Mouse (Mus musculus): ENCODE measurements around the gene Cacnb4.

The Cacnb4 gene

GRCm38 (mm10) chr2:52651547-52651946, 25.1 kb downstream of the Cacnb4 start:
- DNase-seq (ENCODE audit: low read depth, low spot score), result no peak

- no peak for DNase-seq (ENCODE audit: low read depth, low spot score)
Observed at GRCm38 (mm10) chr2:52647255-52647998, 29.2 kb downstream of the Cacnb4 start.

GRCm38 (mm10) chr2:52643657-52644056, 33.0 kb downstream of the Cacnb4 start:
- DNase-seq (ENCODE audit: low read depth, low spot score), result no peak

GRCm38 (mm10) chr2:52639530-52639875, 37.1 kb downstream of the Cacnb4 start:
- no peak for DNase-seq (ENCODE audit: low read depth, low spot score)

- DNase-seq (ENCODE audit: low read depth, low spot score), result no peak
Observed at GRCm38 (mm10) chr2:52638857-52639529, 37.6 kb downstream of the Cacnb4 start.

GRCm38 (mm10) chr2:52638226-52638625, 38.4 kb downstream of the Cacnb4 start:
- DNase-seq (ENCODE audit: low read depth, low spot score), result no peak

GRCm38 (mm10) chr2:52636051-52636450, 40.6 kb downstream of the Cacnb4 start:
- DNase-seq (ENCODE audit: low read depth, low spot score), result no peak

GRCm38 (mm10) chr2:52635358-52635757, 41.3 kb downstream of the Cacnb4 start:
- DNase-seq (ENCODE audit: low read depth, low spot score), result peak; percentile 31

- DNase-seq (ENCODE audit: low read depth, low spot score), result peak; percentile 49
Observed at GRCm38 (mm10) chr2:52632880-52633279, 43.8 kb downstream of the Cacnb4 start.

- DNase-seq (ENCODE audit: low read depth, low spot score), result no peak
Observed at GRCm38 (mm10) chr2:52628186-52628585, 48.4 kb downstream of the Cacnb4 start.

GRCm38 (mm10) chr2:52626266-52626665, 50.4 kb downstream of the Cacnb4 start:
- no peak for DNase-seq (ENCODE audit: low read depth, low spot score)

- no peak for DNase-seq (ENCODE audit: low read depth, low spot score)
Observed at GRCm38 (mm10) chr2:52625731-52626130, 50.9 kb downstream of the Cacnb4 start.

- no peak for DNase-seq (ENCODE audit: low read depth, low spot score)
Observed at GRCm38 (mm10) chr2:52623921-52624404, 52.7 kb downstream of the Cacnb4 start.

- DNase-seq (ENCODE audit: low read depth, low spot score), result no peak
Observed at GRCm38 (mm10) chr2:52623461-52623860, 53.2 kb downstream of the Cacnb4 start.

GRCm38 (mm10) chr2:52622616-52623015, 54.0 kb downstream of the Cacnb4 start:
- DNase-seq (ENCODE audit: low read depth, low spot score), result no peak

- DNase-seq (ENCODE audit: low read depth, low spot score), result no peak
Observed at GRCm38 (mm10) chr2:52619406-52619974, 57.1 kb downstream of the Cacnb4 start.

GRCm38 (mm10) chr2:52618804-52619203, 57.8 kb downstream of the Cacnb4 start:
- DNase-seq (ENCODE audit: low read depth, low spot score), result no peak

GRCm38 (mm10) chr2:52615429-52615828, 61.2 kb downstream of the Cacnb4 start:
- DNase-seq (ENCODE audit: low read depth, low spot score), result no peak

- no peak for DNase-seq (ENCODE audit: low read depth, low spot score)
Observed at GRCm38 (mm10) chr2:52613888-52614287, 62.7 kb downstream of the Cacnb4 start.

- DNase-seq (ENCODE audit: low read depth, low spot score), result no peak
Observed at GRCm38 (mm10) chr2:52609486-52609885, 67.1 kb downstream of the Cacnb4 start.

GRCm38 (mm10) chr2:52607857-52608485, 68.7 kb downstream of the Cacnb4 start:
- DNase-seq (ENCODE audit: low read depth, low spot score), result no peak

- DNase-seq (ENCODE audit: low read depth, low spot score), result no peak
Observed at GRCm38 (mm10) chr2:52606331-52606730, 70.3 kb downstream of the Cacnb4 start.

All from WW6 (cell line).